Mouse (Mus musculus): ENCODE data around the gene Kcnab2. TPM values are rescaled to one million over a fixed set of nuclear protein-coding genes. Genes with fewer than 3 reads are reported as not detected.

Kcnab2 gene
- polyA plus RNA-seq, 1 experiment: 34.6 TPM

DNA sequence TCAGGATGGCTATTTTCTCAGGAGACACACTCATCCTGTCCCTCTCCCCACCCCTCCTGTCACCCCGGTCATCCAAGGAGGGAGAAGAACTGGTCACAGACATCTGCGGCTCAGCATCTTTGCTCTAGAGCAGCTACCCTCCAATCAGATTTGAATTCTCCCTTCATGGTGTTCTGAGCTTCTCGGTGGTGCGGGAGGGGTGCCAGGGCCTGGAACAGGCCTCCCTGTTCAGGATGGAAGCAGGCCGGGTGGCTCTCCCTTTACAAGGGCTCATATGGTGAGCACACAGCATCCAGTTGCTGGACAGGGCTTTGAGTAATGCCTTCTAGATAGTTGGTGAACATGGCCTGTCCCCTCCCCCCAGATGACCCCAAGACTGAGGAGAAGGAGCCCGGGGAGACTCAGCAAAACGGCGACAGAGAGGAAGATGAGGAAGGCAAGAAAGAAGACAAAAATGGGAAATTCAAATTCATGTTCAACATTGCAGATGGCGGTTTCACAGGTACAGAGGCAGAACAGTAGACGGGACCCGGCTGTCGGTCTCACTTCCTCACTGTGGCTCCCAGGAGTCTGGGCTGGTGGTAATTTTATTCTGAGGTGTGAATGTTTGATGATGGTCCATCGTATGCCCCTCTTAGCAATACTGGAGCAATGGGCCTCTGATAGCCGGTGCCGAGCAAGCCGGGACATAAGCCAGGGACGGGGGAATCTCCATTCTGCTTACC is 95.0 kb downstream of the Kcnab2 start:
- no peak for DNase-seq (ENCODE audit: low read depth in 1 of 2, low spot score in 2 of 2)
- 66% methylated on average over 17 of the region's 17 CpGs for WGBS
- H3K4me1 ChIP-seq (ENCODE audit: control insufficient read depth, insufficient read depth, insufficient read length): no peaks in the 10 kb centered on the region
- no peaks in the 10 kb centered on the region for H3K27me3 ChIP-seq (ENCODE audit: control insufficient read depth, insufficient read depth, low read length)
- no peak overlapping the region for H3K27ac ChIP-seq (ENCODE audit: insufficient read depth, low read length)
- TF ChIP-seq POLR2A (IDR thresholded peaks at IDR 0.05; ENCODE audit: low read depth, low read length): no peak
- no peak for TF ChIP-seq CTCF (IDR thresholded peaks at IDR 0.05; ENCODE audit: extremely low read depth, insufficient read depth, insufficient read length, insufficient replicate concordance)
- H3K36me3 ChIP-seq (ENCODE audit: control insufficient read depth, insufficient read depth, low read length): no peaks in the 10 kb centered on the region
- no peak overlapping the region for H3K4me3 ChIP-seq (ENCODE audit: extremely low read depth, insufficient read depth, insufficient read length)

DNA sequence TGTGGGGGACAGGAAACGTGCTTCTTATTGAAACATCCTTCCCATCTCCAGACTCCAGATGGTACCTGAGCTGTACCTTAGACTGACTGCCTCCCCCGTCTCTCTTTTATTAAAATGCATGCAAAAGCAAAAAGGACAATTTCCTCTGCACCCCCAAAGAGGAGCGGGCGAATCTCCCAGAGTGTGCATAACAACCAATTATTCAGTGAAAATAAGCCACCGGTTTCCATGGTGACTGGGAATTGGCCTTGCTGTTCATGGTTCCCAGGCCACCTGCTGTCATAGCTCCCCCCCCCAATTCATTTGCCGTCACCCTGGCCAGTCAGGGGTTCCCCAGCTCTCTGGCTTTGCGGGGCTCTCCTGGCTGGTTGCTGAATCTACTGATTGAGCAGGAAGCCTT is 112.4 kb downstream of the Kcnab2 start:
- 0 out of 2 replicates have a peak, but pooled peaks cover 2% of the 10 kb centered on the region for H3K4me1 ChIP-seq (ENCODE audit: control insufficient read depth, insufficient read depth, insufficient read length)
- DNase-seq (ENCODE audit: low read depth in 1 of 2, low spot score in 2 of 2): no peak
- no peak overlapping the region for H3K27ac ChIP-seq (ENCODE audit: insufficient read depth, low read length)
- no peak overlapping the region for H3K4me3 ChIP-seq (ENCODE audit: extremely low read depth, insufficient read depth, insufficient read length)
- H3K27me3 ChIP-seq (ENCODE audit: control insufficient read depth, insufficient read depth, low read length): no peaks in the 10 kb centered on the region
- no peaks in the 10 kb centered on the region for H3K36me3 ChIP-seq (ENCODE audit: control insufficient read depth, insufficient read depth, low read length)
- 85% methylated on average over 7 of the region's 7 CpGs for WGBS
- TF ChIP-seq POLR2A (IDR thresholded peaks at IDR 0.05; ENCODE audit: low read depth, low read length) (no peak), CTCF (IDR thresholded peaks at IDR 0.05; ENCODE audit: extremely low read depth, insufficient read depth, insufficient read length, insufficient replicate concordance) (no peak)

DNA sequence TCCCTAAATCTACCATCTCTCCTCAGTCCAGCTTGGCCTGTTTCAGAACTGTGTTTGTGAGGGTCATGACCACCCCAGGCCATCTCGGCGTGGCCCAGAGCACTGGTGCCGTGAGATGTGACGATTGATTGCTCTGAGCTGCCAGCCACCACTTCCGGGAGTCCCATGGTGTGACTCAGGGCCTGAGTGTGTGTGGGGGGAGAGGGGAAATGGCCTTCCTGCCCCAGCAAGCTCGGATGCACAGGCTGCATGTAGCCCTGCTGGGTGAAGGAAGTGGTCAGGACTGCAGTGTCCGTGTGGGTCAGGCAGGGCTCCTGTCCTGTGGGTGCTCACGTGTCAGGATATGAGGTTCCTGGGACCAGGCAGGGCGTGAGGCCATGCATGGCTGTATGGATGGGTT is 115.5 kb downstream of the Kcnab2 start:
- no peaks in the 10 kb centered on the region for H3K36me3 ChIP-seq (ENCODE audit: control insufficient read depth, insufficient read depth, low read length)
- TF ChIP-seq CTCF (IDR thresholded peaks at IDR 0.05; ENCODE audit: extremely low read depth, insufficient read depth, insufficient read length, insufficient replicate concordance) (no peak), POLR2A (IDR thresholded peaks at IDR 0.05; ENCODE audit: low read depth, low read length) (no peak)
- DNase-seq (ENCODE audit: low read depth in 1 of 2, low spot score in 2 of 2): no peak
- H3K27ac ChIP-seq (ENCODE audit: insufficient read depth, low read length): no peak overlapping the region
- no peak overlapping the region for H3K4me3 ChIP-seq (ENCODE audit: extremely low read depth, insufficient read depth, insufficient read length)
- no peaks in the 10 kb centered on the region for H3K27me3 ChIP-seq (ENCODE audit: control insufficient read depth, insufficient read depth, low read length)
- H3K4me1 ChIP-seq (ENCODE audit: control insufficient read depth, insufficient read depth, insufficient read length): 0 out of 2 replicates have a peak, but pooled peaks cover 2% of the 10 kb centered on the region
- 8% methylated on average over 9 of the region's 9 CpGs for WGBS

DNA sequence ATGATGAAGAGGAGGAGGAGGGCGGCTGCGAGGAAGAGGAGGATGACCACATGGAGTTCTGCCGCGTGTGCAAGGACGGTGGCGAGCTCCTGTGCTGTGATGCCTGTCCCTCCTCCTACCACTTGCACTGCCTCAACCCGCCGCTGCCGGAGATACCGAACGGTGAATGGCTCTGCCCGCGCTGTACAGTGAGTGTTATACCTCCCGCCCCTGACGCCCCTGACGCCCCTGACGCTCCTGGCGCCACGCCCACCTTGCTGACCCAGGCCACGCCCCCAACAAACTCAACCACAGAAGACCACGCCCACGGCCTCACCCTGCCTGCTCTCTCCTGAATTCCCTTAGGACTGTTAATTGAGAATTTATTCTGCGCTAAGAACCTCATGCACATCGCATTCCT is 116.8 kb downstream of the Kcnab2 start:
- TF ChIP-seq CTCF (IDR thresholded peaks at IDR 0.05; ENCODE audit: extremely low read depth, insufficient read depth, insufficient read length, insufficient replicate concordance) (no peak), POLR2A (IDR thresholded peaks at IDR 0.05; ENCODE audit: low read depth, low read length) (no peak)
- Histone ChIP-seq H3K27me3 (ENCODE audit: control insufficient read depth, insufficient read depth, low read length) (no peaks in the 10 kb centered on the region), H3K4me1 (ENCODE audit: control insufficient read depth, insufficient read depth, insufficient read length) (0 out of 2 replicates have a peak, but pooled peaks cover 2% of the 10 kb centered on the region), H3K36me3 (ENCODE audit: control insufficient read depth, insufficient read depth, low read length) (no peaks in the 10 kb centered on the region), H3K4me3 (ENCODE audit: extremely low read depth, insufficient read depth, insufficient read length) (no peak overlapping the region), H3K27ac (ENCODE audit: insufficient read depth, low read length) (no peak overlapping the region)
- 8% methylated on average over 23 of the region's 24 CpGs for WGBS
- no peak for DNase-seq (ENCODE audit: low read depth in 1 of 2, low spot score in 2 of 2)

DNA sequence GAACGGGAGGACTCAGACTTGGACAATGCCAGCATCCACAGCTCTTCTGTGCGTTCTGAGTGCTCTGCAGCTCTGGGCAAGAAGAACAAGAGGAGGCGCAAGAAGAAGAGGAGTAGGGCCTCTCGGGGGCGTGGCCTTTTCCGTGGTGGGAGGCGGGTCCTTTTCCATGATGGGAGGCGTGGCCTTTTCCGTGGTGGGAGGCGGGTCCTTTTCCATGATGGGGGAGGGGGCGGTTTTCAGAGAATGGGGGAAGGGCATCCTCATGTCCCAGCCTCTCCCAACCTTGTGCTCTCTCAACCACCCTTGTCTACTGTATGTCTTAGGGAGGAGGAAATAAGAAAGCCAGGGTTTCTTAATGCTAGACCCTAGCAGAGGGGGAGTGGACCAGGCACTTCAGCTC is 118.0 kb downstream of the Kcnab2 start:
- no peak for TF ChIP-seq CTCF (IDR thresholded peaks at IDR 0.05; ENCODE audit: extremely low read depth, insufficient read depth, insufficient read length, insufficient replicate concordance)
- no peak for TF ChIP-seq POLR2A (IDR thresholded peaks at IDR 0.05; ENCODE audit: low read depth, low read length)
- Histone ChIP-seq H3K27me3 (ENCODE audit: control insufficient read depth, insufficient read depth, low read length) (no peaks in the 10 kb centered on the region), H3K4me3 (ENCODE audit: extremely low read depth, insufficient read depth, insufficient read length) (no peak overlapping the region), H3K4me1 (ENCODE audit: control insufficient read depth, insufficient read depth, insufficient read length) (0 out of 2 replicates have a peak, but pooled peaks cover 2% of the 10 kb centered on the region), H3K36me3 (ENCODE audit: control insufficient read depth, insufficient read depth, low read length) (no peaks in the 10 kb centered on the region), H3K27ac (ENCODE audit: insufficient read depth, low read length) (no peak overlapping the region)
- DNase-seq (ENCODE audit: low read depth in 1 of 2, low spot score in 2 of 2): no peak
- WGBS: 37% methylated on average over 11 of the region's 11 CpGs

DNA sequence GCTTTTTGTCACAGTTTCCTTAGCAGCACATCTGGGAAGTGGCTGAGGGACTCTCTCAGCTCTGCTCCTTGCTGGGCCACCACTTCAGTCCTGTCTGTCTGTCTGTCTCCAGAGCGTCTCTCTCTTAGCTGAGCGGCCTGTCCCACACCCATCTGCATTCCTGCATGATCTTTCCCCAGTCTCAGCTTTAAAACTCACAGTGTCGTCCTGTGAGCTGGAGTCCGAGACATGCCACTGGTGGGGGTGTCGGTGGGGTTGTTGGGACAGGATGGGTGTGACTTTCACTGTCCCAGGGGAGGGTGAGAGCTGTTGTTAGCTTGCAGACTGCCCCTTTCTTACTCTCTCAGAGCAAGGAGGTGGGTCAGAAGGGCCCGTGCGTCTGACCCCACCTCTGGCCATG is 122.0 kb downstream of the Kcnab2 start:
- peaks cover under 1% of the 10 kb centered on the region; the same call in 1 of the 2 replicates for H3K4me1 ChIP-seq (ENCODE audit: control insufficient read depth, insufficient read depth, insufficient read length)
- no peaks in the 10 kb centered on the region for H3K27me3 ChIP-seq (ENCODE audit: control insufficient read depth, insufficient read depth, low read length)
- H3K27ac ChIP-seq (ENCODE audit: insufficient read depth, low read length): no peak overlapping the region
- H3K4me3 ChIP-seq (ENCODE audit: extremely low read depth, insufficient read depth, insufficient read length): no peak overlapping the region
- 88% methylated on average over 7 of the region's 7 CpGs for WGBS
- TF ChIP-seq POLR2A (IDR thresholded peaks at IDR 0.05; ENCODE audit: low read depth, low read length): no peak
- no peak for TF ChIP-seq CTCF (IDR thresholded peaks at IDR 0.05; ENCODE audit: extremely low read depth, insufficient read depth, insufficient read length, insufficient replicate concordance)
- H3K36me3 ChIP-seq (ENCODE audit: control insufficient read depth, insufficient read depth, low read length): no peaks in the 10 kb centered on the region
- DNase-seq (ENCODE audit: low read depth in 1 of 2, low spot score in 2 of 2): no peak

Data from spleen, adult 2 months (tissue).